Mouse (Mus musculus): ENCODE data around the gene Fam155a. TPM values are rescaled to one million over a fixed set of nuclear protein-coding genes. Genes with fewer than 3 reads are reported as not detected.
A peak's percentile ranks its signal among the peaks of the same experiment; 100 is the strongest.

The Fam155a gene
- polyA plus RNA-seq, 1 experiment from 2014 or later, result 6.6 TPM

DNA sequence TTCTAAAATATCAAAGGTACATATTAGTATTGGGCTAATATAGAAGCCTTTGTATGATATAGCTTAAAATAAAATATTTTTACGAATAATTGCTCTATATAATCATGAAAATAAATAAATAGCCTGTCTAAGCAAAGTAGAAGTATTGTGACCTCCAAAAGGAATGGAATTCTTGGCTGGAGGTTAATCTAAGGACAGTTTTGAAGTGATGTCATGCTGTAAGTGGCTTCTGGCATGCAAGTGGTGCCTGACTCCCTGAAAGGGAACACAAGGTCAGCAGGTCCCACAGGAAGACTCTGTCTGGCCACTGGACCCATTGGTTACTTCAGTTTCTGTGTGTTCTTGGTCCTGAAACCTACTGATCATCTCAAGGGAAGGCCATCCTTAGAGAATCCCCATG, 117.3 kb downstream of the Fam155a start:
- no peak overlapping the region for H3K4me3 ChIP-seq (ENCODE audit: low read depth, low read length)
- WGBS, result 49% methylated on average over 1 of the region's 1 CpGs
- no peaks in the 10 kb centered on the region for H3K27me3 ChIP-seq (ENCODE audit: control insufficient read depth, insufficient read depth, low read length)
- no peak overlapping the region for H3K27ac ChIP-seq (ENCODE audit: low read depth, low read length)
- DNase-seq (ENCODE audit: low spot score), result no peak
- no peak overlapping the region for H3K9ac ChIP-seq (ENCODE audit: low read length)
- ATAC-seq (ENCODE audit: insufficient read depth, low FRiP score, low TSS enrichment), result no peak
- no peaks in the 10 kb centered on the region for H3K4me1 ChIP-seq (ENCODE audit: control insufficient read depth, insufficient read depth, low read length)
- no peaks in the 10 kb centered on the region for H3K9me3 ChIP-seq (ENCODE audit: control insufficient read depth, low read length)
- H3K36me3 ChIP-seq (ENCODE audit: control insufficient read depth, insufficient read depth, low read length), result no peaks in the 10 kb centered on the region
- no peak overlapping the region for H3K4me2 ChIP-seq (ENCODE audit: low read depth)

DNA sequence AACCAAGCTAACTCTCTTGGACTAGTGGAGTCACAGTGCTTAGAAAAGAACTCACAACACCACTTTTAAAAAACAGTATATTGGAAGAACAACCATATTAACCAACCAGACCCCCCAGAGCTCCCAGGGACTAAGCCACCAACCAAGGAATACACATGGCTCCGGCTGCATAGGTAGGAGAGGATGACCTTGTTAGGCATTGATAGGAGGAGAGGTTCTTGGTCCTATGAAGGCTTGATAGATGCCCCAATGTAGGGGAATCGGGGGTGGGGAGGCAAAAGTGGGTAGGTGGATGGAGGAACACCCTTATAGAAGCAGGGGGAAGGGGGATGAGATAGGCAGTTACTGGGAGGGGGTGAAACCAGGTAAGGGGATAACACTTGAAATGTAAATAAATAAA, 132.8 kb downstream of the Fam155a start:
- Histone ChIP-seq H3K4me3 (ENCODE audit: low read depth, low read length) (no peak overlapping the region), H3K9ac (ENCODE audit: low read length) (no peak overlapping the region), H3K27me3 (ENCODE audit: control insufficient read depth, insufficient read depth, low read length) (no peaks in the 10 kb centered on the region), H3K4me1 (ENCODE audit: control insufficient read depth, insufficient read depth, low read length) (no peaks in the 10 kb centered on the region), H3K27ac (ENCODE audit: low read depth, low read length) (no peak overlapping the region), H3K4me2 (ENCODE audit: low read depth) (no peak overlapping the region), H3K9me3 (ENCODE audit: control insufficient read depth, low read length) (no peaks in the 10 kb centered on the region), H3K36me3 (ENCODE audit: control insufficient read depth, insufficient read depth, low read length) (no peaks in the 10 kb centered on the region)
- 80% methylated on average over 2 of the region's 2 CpGs for WGBS
- ATAC-seq (ENCODE audit: insufficient read depth, low FRiP score, low TSS enrichment) (no peak), DNase-seq (ENCODE audit: low spot score) (no peak)

DNA sequence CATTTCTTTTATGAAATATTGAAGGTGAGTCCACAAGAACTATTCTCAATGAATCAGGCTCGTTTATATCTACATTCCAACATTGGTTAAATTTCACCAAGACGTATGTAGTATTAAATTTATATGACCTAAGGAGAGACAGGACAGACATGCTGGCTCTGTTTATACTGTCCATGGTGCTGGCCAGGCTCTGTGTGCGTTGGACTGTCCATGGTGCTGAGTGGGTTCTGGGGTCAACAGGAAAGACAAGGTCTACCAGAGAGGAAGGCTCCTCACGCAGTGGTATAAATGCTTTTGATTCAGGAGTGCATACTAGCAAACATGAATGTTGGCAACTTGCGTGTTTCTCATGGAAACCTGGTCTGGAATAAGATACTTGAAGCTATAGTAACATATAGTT, 135.7 kb downstream of the Fam155a start:
- no peak overlapping the region for H3K9ac ChIP-seq (ENCODE audit: low read length)
- H3K4me2 ChIP-seq (ENCODE audit: low read depth), result no peak overlapping the region
- ATAC-seq (ENCODE audit: insufficient read depth, low FRiP score, low TSS enrichment) (no peak), DNase-seq (ENCODE audit: low spot score) (peak; percentile 18)
- no peak overlapping the region for H3K4me3 ChIP-seq (ENCODE audit: low read depth, low read length)
- H3K27ac ChIP-seq (ENCODE audit: low read depth, low read length), result no peak overlapping the region
- H3K4me1 ChIP-seq (ENCODE audit: control insufficient read depth, insufficient read depth, low read length), result no peaks in the 10 kb centered on the region
- WGBS, result 82% methylated on average over 5 of the region's 5 CpGs
- H3K27me3 ChIP-seq (ENCODE audit: control insufficient read depth, insufficient read depth, low read length), result no peaks in the 10 kb centered on the region
- H3K36me3 ChIP-seq (ENCODE audit: control insufficient read depth, insufficient read depth, low read length), result no peaks in the 10 kb centered on the region
- no peaks in the 10 kb centered on the region for H3K9me3 ChIP-seq (ENCODE audit: control insufficient read depth, low read length)

DNA sequence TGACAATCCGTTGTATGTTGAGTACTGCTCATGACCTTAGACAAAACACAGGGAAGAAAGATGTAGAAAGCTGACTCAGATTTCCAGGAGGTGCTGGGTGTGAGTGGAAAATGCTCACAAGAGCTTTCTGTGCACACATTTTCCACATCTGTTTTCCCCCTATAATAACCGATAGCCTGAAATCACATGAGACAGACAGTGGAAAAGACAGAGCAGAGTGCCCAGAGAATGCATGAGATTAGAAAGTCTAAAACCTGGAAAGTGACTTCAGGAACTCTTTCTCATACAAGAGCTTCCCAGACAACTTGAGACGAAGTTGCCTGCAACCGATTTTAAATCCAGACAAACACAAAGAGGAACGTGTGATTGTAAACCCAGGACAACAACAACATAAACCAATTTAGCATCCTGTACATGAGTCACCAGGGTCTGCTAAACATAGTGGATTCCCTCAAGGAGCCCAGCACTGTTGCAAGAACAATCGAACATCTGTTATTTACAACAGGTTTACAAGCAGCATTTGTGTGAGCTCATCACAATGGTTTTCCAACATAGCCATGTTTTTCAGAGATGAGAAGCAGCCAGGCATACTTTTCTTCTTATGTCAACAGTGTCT, 163.8 kb downstream of the Fam155a start:
- Histone ChIP-seq H3K27me3 (ENCODE audit: control insufficient read depth, insufficient read depth, low read length) (no peaks in the 10 kb centered on the region), H3K36me3 (ENCODE audit: control insufficient read depth, insufficient read depth, low read length) (no peaks in the 10 kb centered on the region), H3K4me2 (ENCODE audit: low read depth) (no peak overlapping the region), H3K9ac (ENCODE audit: low read length) (no peak overlapping the region), H3K4me3 (ENCODE audit: low read depth, low read length) (no peak overlapping the region), H3K27ac (ENCODE audit: low read depth, low read length) (no peak overlapping the region), H3K4me1 (ENCODE audit: control insufficient read depth, insufficient read depth, low read length) (no peaks in the 10 kb centered on the region; the same call in 1 of the 2 replicates), H3K9me3 (ENCODE audit: control insufficient read depth, low read length) (no peaks in the 10 kb centered on the region)
- WGBS, result 60% methylated on average over 6 of the region's 6 CpGs
- DNase-seq (ENCODE audit: low spot score) (no peak), ATAC-seq (ENCODE audit: insufficient read depth, low FRiP score, low TSS enrichment) (no peak)

DNA sequence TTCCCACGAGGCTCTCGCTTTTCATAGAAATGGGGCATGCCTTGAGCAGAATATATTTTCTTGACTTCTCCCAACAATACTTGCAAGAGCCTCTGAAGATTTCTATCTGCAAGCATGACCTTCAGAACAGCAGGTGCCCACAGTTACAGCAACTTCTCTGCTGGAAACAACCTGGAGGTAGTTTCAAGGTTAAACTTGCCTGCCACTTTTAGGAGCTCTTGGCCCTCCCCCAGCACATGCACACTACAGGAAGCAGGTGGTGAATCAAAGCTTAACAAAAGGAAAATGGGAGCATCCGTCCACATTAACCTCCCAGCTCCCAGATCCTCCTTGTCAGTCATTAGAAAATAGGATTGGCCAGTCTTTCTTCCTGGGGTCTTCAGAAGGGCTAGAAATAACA, 175.0 kb downstream of the Fam155a start:
- 63% methylated on average over 3 of the region's 3 CpGs for WGBS
- DNase-seq (ENCODE audit: low spot score), result no peak
- ATAC-seq (ENCODE audit: insufficient read depth, low FRiP score, low TSS enrichment), result no peak
- Histone ChIP-seq H3K4me3 (ENCODE audit: low read depth, low read length) (no peak overlapping the region), H3K27me3 (ENCODE audit: control insufficient read depth, insufficient read depth, low read length) (no peaks in the 10 kb centered on the region), H3K27ac (ENCODE audit: low read depth, low read length) (no peak overlapping the region), H3K9me3 (ENCODE audit: control insufficient read depth, low read length) (no peaks in the 10 kb centered on the region), H3K4me1 (ENCODE audit: control insufficient read depth, insufficient read depth, low read length) (no peaks in the 10 kb centered on the region), H3K4me2 (ENCODE audit: low read depth) (no peak overlapping the region), H3K9ac (ENCODE audit: low read length) (no peak overlapping the region), H3K36me3 (ENCODE audit: control insufficient read depth, insufficient read depth, low read length) (no peaks in the 10 kb centered on the region)

DNA sequence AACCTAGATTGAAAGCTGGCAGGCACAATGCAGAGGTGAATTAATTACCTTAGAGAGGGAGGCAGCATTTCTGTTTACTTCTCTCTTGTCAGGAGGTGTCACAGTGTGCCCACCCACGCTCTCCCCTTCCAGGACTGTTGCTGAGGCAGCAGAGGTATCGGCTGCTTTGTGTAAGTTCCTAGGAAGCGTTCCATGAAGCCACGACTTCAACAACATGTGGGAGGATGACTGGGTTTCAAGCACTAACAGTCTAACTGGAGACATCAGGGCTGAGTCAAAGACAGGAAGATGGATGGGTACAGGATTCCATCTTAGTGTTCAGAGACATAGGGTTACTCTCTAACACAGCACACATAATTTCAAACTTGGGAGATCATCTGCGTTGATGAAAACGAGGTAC, 189.1 kb downstream of the Fam155a start:
- H3K4me2 ChIP-seq (ENCODE audit: low read depth), result no peak overlapping the region
- no peaks in the 10 kb centered on the region for H3K27me3 ChIP-seq (ENCODE audit: control insufficient read depth, insufficient read depth, low read length)
- H3K27ac ChIP-seq (ENCODE audit: low read depth, low read length), result no peak overlapping the region
- no peaks in the 10 kb centered on the region for H3K9me3 ChIP-seq (ENCODE audit: control insufficient read depth, low read length)
- DNase-seq (ENCODE audit: low spot score) (no peak), ATAC-seq (ENCODE audit: insufficient read depth, low FRiP score, low TSS enrichment) (no peak)
- no peak overlapping the region for H3K9ac ChIP-seq (ENCODE audit: low read length)
- H3K4me1 ChIP-seq (ENCODE audit: control insufficient read depth, insufficient read depth, low read length), result no peaks in the 10 kb centered on the region
- no peak overlapping the region for H3K4me3 ChIP-seq (ENCODE audit: low read depth, low read length)
- 78% methylated on average over 6 of the region's 6 CpGs for WGBS
- no peaks in the 10 kb centered on the region for H3K36me3 ChIP-seq (ENCODE audit: control insufficient read depth, insufficient read depth, low read length)

DNA sequence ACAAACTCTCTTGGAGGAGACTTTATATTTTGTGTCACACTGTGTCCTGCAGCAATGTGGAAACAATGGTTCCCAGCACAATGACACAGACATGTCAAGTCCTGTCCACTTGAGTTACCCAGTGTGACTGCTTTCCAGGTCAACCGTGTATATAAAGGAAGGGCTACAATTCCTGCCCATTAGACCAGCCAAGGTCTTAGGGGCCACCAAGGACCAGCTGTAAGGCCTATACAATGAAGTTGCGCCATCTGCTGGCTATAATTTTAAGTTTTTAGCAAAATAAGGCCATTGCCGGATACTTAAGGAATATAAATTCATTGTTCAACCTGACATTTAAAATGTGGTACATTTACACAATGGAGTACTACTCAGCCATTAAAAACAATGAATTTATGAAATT, 190.8 kb downstream of the Fam155a start:
- no peak overlapping the region for H3K27ac ChIP-seq (ENCODE audit: low read depth, low read length)
- no peaks in the 10 kb centered on the region for H3K9me3 ChIP-seq (ENCODE audit: control insufficient read depth, low read length)
- no peaks in the 10 kb centered on the region for H3K36me3 ChIP-seq (ENCODE audit: control insufficient read depth, insufficient read depth, low read length)
- H3K4me1 ChIP-seq (ENCODE audit: control insufficient read depth, insufficient read depth, low read length), result no peaks in the 10 kb centered on the region
- no peaks in the 10 kb centered on the region for H3K27me3 ChIP-seq (ENCODE audit: control insufficient read depth, insufficient read depth, low read length)
- DNase-seq (ENCODE audit: low spot score), result no peak
- no peak overlapping the region for H3K4me3 ChIP-seq (ENCODE audit: low read depth, low read length)
- 27% methylated on average over 3 of the region's 3 CpGs for WGBS
- no peak overlapping the region for H3K9ac ChIP-seq (ENCODE audit: low read length)
- H3K4me2 ChIP-seq (ENCODE audit: low read depth), result no peak overlapping the region
- ATAC-seq (ENCODE audit: insufficient read depth, low FRiP score, low TSS enrichment), result peak; percentile 31; the same call in 1 of the 2 replicates

DNA sequence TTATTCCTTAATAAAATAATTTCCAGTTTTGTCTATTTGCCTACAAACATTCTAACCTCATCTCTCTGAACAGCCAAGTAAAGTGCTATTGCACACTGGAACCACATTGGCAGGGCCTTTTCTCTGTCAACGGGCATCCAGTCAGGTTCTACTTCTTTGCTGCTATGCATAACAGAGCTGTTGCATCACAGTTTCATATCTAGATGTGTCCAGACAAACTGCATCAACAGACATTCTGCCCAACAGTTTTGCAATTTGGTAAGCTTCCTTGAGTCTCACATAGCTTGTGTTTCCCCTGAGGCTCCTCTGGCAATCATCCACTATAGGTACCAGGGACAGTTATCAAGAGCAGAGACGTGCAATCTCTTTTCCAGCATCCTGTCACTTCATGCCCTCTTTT, 199.0 kb downstream of the Fam155a start:
- no peak overlapping the region for H3K4me2 ChIP-seq (ENCODE audit: low read depth)
- no peak overlapping the region for H3K4me3 ChIP-seq (ENCODE audit: low read depth, low read length)
- 87% methylated on average over 2 of the region's 2 CpGs for WGBS
- H3K9me3 ChIP-seq (ENCODE audit: control insufficient read depth, low read length), result no peaks in the 10 kb centered on the region
- H3K27ac ChIP-seq (ENCODE audit: low read depth, low read length), result no peak overlapping the region
- no peaks in the 10 kb centered on the region for H3K36me3 ChIP-seq (ENCODE audit: control insufficient read depth, insufficient read depth, low read length)
- ATAC-seq (ENCODE audit: insufficient read depth, low FRiP score, low TSS enrichment) (no peak), DNase-seq (ENCODE audit: low spot score) (no peak)
- H3K4me1 ChIP-seq (ENCODE audit: control insufficient read depth, insufficient read depth, low read length), result no peaks in the 10 kb centered on the region
- no peak overlapping the region for H3K9ac ChIP-seq (ENCODE audit: low read length)
- H3K27me3 ChIP-seq (ENCODE audit: control insufficient read depth, insufficient read depth, low read length), result no peaks in the 10 kb centered on the region

DNA sequence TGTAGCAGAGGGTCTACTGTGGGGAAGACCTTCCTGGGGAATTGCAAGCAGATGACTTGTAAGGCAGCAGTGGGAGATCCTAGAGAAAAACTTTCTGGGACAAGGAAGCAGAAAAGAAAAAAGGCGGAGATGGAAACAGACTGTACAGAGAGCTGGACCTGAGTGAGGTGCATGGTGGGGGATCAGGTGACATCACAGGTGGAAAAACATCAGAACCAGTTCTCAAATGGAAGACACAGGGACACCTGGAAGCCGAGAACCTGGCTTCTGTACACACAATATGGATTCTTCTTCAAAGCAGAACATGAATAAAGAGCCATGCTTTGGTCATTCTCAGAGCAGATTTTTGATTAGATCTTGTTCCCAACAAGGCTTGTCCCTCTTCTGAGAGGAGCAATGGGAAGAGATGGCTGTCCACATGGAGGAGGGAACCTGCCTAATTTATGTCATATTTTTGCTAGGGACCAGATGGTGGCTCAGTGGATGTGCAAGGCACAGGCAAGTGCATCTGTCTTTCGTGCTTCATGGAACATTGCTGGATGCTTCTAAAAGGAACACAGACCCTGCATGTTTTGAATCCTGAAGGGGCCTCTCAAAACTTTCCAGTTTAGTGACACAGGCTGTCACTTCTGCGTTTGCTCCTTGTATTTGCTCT, 201.3 kb downstream of the Fam155a start:
- Histone ChIP-seq H3K27me3 (ENCODE audit: control insufficient read depth, insufficient read depth, low read length) (no peaks in the 10 kb centered on the region), H3K9ac (ENCODE audit: low read length) (no peak overlapping the region), H3K27ac (ENCODE audit: low read depth, low read length) (no peak overlapping the region), H3K4me2 (ENCODE audit: low read depth) (no peak overlapping the region), H3K4me1 (ENCODE audit: control insufficient read depth, insufficient read depth, low read length) (no peaks in the 10 kb centered on the region), H3K4me3 (ENCODE audit: low read depth, low read length) (no peak overlapping the region), H3K9me3 (ENCODE audit: control insufficient read depth, low read length) (no peaks in the 10 kb centered on the region), H3K36me3 (ENCODE audit: control insufficient read depth, insufficient read depth, low read length) (no peaks in the 10 kb centered on the region)
- DNase-seq (ENCODE audit: low spot score) (no peak), ATAC-seq (ENCODE audit: insufficient read depth, low FRiP score, low TSS enrichment) (no peak)
- 77% methylated on average over 4 of the region's 4 CpGs for WGBS

Measured in neural tube, embryonic 11.5 days (tissue).